24 mouse cellular contexts compared by ENCODE assay signal in genomic region chr13:44300611-44301010, GRCm38 (mm10).
DNase-seq lines count a peak whose midpoint lies in the region; ATAC-seq and TF ChIP-seq lines count a peak whose summit lies in the region.
"Had no signal": no experiment of that assay in that cellular context is flagged by ENCODE, and none has a peak within 500 bp of the region (broad histone marks: within the 10 kb centered on the region; RNA-seq: fewer than 3 reads in every experiment).

No protein-coding gene starts in this region.

- peak overlapping the region; percentile 89 for H3K27ac ChIP-seq in gastrocnemius, adult 2 months
- no peak overlapping the region for H3K27ac ChIP-seq in midbrain, embryonic 11.5 days (ENCODE audit: low read depth, low read length)
- H3K27ac ChIP-seq: hindbrain, embryonic 15.5 days; limb, embryonic 13.5 days; lung, embryonic 15.5 days; midbrain, embryonic 15.5 days; neural tube, embryonic 15.5 days had no signal

- no peaks in the 10 kb centered on the region for H3K36me3 ChIP-seq in midbrain, embryonic 11.5 days (ENCODE audit: control insufficient read depth, insufficient read depth, low read length)
- H3K36me3 ChIP-seq: hindbrain, embryonic 15.5 days; limb, embryonic 13.5 days; lung, embryonic 15.5 days; midbrain, embryonic 15.5 days; neural tube, embryonic 15.5 days had no signal

- intact Hi-C loops in gastrocnemius, adult 2 months (cut with DNase I), result loop anchor here (5.0 to 10.0 kb wide), 3 partner anchors 242 to 534 kb away; no protein-coding TSS in a partner anchor

- TF ChIP-seq CTCF in gastrocnemius, adult 2 months (IDR thresholded peaks at IDR 0.05), result no peak

- no peak overlapping the region for H3K4me2 ChIP-seq in midbrain, embryonic 11.5 days
- H3K4me2 ChIP-seq: heart, embryonic 11.5 days; hindbrain, embryonic 15.5 days; limb, embryonic 13.5 days; liver, embryonic 11.5 days; lung, embryonic 15.5 days; midbrain, embryonic 15.5 days; neural tube, embryonic 15.5 days had no signal

- H3K4me1 ChIP-seq in midbrain, embryonic 11.5 days (ENCODE audit: control insufficient read depth, insufficient read depth, low read length), result no peaks in the 10 kb centered on the region
- H3K4me1 ChIP-seq: hindbrain, embryonic 15.5 days; lung, embryonic 15.5 days; midbrain, embryonic 15.5 days; neural tube, embryonic 15.5 days had no signal

- H3K27me3 ChIP-seq in midbrain, embryonic 11.5 days (ENCODE audit: control insufficient read depth, insufficient read depth, low read length), result no peaks in the 10 kb centered on the region
- H3K27me3 ChIP-seq: hindbrain, embryonic 15.5 days; limb, embryonic 13.5 days; lung, embryonic 15.5 days; midbrain, embryonic 15.5 days; neural tube, embryonic 15.5 days had no signal

- DNase-seq in gastrocnemius, adult 2 months, result peak; percentile 56
- no peak for DNase-seq in gastrocnemius, postnatal 10 days
- DNase-seq in MEL-GATA-1-ER (ENCODE audit: extremely low read depth, low read depth), result peak; percentile 72
- peak; percentile 87 to 91 for DNase-seq in cerebellum, adult 18-20 months
- peak; percentile 75 to 79 for DNase-seq in cerebellum, postnatal 10 days
- DNase-seq in adrenal gland, adult 2 months, result no peak
- no peak for DNase-seq in midbrain, embryonic 11.5 days (ENCODE audit: low spot score, missing footprints)
- DNase-seq in layer of hippocampus, adult 9-10 months (ENCODE audit: low spot score), result no peak
- DNase-seq: forebrain, postnatal 0 days; gastrocnemius, postnatal 14 days; kidney, adult 11 months; kidney, postnatal 14 days; right cerebral cortex, postnatal 25 days; spleen, adult 18-20 months; thymus, postnatal 14 days had no signal

- no peak overlapping the region for H3K4me3 ChIP-seq in gastrocnemius, adult 2 months
- no peak overlapping the region for H3K4me3 ChIP-seq in midbrain, embryonic 11.5 days (ENCODE audit: low read depth, low read length)
- H3K4me3 ChIP-seq: erythroblast, embryonic 14.5 days; hindbrain, embryonic 15.5 days; limb, embryonic 13.5 days; lung, embryonic 15.5 days; midbrain, embryonic 15.5 days; neural tube, embryonic 15.5 days had no signal

- no peaks in the 10 kb centered on the region for H3K9me3 ChIP-seq in midbrain, embryonic 11.5 days (ENCODE audit: control insufficient read depth, low read length)
- H3K9me3 ChIP-seq: hindbrain, embryonic 15.5 days; limb, embryonic 13.5 days; lung, embryonic 15.5 days; midbrain, embryonic 15.5 days; neural tube, embryonic 15.5 days had no signal

- no peak for ATAC-seq in midbrain, embryonic 11.5 days (ENCODE audit: low FRiP score)
- ATAC-seq: forebrain, postnatal 0 days; inflammation-experienced regulatory T-cells, adult 6 months; midbrain, embryonic 15.5 days had no signal

- H3K9ac ChIP-seq in midbrain, embryonic 11.5 days (ENCODE audit: low read length), result no peak overlapping the region
- H3K9ac ChIP-seq: forebrain, postnatal 0 days; hindbrain, embryonic 15.5 days; limb, embryonic 13.5 days; lung, embryonic 15.5 days; midbrain, embryonic 15.5 days; neural tube, embryonic 15.5 days had no signal

- WGBS in midbrain, embryonic 11.5 days, result 89% methylated on average over 10 of the region's 10 CpGs

Comparison
In these comparisons a context has a peak if more than half of its experiments do, and no peak if none do; other contexts are left out.
1. DNase-seq: peak in gastrocnemius, adult 2 months (single experiment), MEL-GATA-1-ER (single experiment), cerebellum, adult 18-20 months (2 of 2) and cerebellum, postnatal 10 days (2 of 2); none in gastrocnemius, postnatal 10 days (single experiment), adrenal gland, adult 2 months (single experiment), midbrain, embryonic 11.5 days (single experiment) and layer of hippocampus, adult 9-10 months (single experiment).